Mouse (Mus musculus): ENCODE measurements at regions not wholly inside any gene's neighbourhood (a gene's known extent, or its start where the extent isn't known, plus 50 kb on each side); places are given as distances from the start of the nearest gene placed in this dataset.

DNA sequence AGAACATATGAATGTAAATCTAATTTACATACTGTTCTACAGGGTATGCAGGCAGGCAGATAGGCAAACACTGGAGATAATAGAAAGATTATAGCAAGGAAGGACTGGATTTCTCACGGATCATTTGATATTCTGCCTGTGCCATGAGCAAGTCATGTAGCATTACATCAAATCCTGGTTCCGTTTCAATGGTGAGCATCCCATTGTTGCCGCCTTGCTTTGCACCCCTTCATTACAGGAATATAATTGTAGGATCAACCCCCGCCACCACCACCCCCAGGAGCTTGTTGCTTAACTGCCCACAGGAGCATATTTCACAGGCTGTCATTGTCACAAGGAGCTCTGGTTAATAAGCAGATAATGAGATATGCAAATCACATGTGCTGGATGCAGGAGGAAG, 468.8 kb upstream of the Rgma start:
- no peak for DNase-seq (ENCODE audit: low spot score)

DNA sequence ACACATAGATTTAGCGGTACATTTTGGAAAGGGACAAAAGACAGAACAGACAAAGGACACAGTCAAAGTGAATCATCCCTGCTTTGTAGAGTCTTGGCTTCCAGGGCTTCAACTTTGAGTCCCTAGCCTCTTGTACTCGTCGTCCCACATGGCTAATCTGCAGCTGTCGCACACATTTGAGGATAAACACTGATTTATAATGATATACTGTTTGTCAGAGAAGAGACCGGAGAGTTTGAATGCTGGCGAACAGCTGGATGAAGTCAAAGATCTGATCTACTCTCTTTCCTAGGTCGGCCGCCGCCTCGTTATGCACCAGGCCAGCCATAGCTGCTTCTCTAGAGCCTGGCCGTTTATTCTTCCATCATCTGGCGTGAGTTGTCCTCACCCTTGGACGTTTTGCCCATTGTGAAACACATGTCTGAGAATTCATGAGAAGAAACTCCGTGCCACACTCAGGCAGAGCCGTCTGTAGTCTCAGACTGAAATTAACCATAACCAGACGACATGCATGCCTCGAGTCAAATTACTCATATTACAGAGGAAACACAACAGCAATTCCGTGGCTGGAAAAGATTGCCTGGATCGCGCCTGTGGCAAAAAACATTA, 448.4 kb upstream of the Rgma start:
- DNase-seq (ENCODE audit: low spot score), result no peak

DNA sequence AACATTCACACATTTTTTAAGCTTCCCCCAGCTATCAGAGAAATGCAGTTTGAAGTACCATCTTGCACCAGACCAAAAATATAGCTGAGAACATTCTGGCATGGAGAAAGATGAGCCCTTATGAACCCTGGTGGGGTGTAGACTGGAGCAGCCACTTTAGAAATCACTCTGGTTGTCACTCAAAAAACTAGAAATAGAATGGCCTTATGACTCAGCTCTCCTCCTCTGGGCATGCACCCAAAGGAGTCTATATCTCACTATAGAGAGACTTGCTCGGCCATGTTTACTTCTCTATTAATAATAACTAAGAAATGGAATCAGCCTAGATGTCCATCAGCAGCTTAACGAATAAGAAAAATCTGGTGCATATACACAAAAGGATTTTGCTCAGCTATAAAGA, 436.5 kb upstream of the Rgma start:
- DNase-seq (ENCODE audit: low spot score), result no peak

DNA sequence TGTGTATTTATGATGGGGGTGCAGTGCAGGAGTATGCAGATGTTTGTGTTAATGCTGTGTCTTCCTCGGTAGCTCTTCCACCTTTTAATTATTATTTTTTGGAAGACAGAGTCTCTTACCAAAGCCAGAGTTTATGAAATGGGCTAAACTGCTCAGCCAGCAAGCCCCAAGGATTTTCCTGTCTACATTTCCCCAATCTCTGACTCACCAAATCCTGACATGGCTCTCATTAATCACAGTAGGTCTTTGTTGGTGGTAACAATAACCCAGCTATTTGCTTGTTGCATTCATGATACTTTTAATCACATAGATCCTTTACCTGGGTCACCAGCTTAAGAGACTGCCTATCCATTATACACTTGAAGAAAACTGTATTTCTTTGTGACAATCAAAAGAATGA, 427.8 kb upstream of the Rgma start:
- DNase-seq (ENCODE audit: low spot score), result no peak

DNA sequence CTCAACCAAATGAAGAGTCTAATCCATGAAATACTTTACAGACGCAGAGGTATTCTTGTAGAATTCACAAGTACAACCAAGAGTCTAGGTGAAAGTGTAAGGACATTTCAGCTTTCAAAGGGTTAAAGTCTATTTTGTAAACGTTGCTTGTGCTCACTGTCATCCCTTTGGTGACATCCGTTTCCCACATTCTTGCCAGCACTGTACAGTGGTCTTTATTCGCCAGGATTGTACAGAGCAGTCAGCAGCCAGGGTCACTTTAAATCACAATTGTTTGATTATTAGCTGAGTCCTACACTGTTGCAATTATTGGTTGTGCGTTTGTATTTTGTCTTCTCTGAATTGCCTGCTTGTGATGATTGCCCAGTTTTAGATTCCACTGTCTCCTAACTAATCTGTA, 427.3 kb upstream of the Rgma start:
- no peak for DNase-seq (ENCODE audit: low spot score)

DNA sequence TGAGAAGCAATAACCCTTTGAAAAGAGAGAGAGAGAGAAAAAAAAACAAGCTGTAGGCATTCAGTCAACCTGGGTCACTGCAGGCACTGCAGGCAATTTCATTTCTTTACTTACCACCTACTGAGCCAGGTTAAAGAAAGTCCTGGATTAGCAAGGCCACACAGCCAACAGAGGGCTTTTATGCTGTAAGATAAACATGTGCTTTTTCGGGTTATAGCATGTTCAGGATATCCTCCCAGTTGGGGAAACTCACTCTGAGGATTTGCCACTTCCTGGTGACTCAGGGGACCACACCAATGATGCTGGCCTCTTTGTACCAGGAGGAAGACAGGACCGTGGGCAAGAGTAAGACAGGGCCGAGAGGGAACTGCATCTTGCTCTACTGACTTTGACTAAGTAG, 426.6 kb upstream of the Rgma start:
- DNase-seq (ENCODE audit: low spot score), result no peak

DNA sequence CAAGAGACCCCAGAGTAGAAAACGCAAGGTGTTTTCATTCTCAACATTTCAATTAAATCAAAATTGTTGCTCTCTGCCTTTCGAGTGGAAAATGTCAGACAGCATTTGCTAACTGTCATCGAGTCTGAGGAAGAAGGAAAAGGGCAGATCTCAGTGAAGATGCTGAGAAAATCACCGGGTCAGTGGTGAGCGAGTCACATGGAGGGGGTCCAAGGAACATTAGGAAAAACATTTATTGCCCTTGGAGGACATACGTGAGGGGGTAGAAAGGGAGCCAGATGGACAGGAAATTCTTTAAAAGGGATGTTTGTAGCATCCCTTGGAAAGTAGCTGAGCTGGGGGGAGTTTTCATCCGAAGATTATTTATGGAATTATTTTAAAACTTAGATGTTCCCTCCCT, 425.4 kb upstream of the Rgma start:
- DNase-seq (ENCODE audit: low spot score), result no peak

DNA sequence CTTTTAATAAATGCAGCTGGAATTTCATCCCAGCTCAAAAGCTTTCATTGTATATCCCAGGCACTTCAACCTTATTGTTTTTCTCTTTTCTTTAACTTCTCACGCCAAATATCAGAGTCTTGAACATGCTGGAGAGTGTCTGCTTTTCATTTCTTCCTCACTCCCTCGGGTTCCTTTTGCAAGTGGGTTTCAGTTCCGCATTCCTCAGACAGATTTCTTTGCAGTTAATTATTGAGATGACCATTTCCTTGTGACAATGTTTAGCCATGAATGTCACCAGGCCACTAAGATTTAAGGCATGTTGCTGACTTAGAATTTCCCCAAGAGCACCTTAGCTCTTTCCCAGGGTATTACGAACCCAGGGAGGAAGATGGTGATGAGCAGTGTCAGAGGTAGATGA, 417.6 kb upstream of the Rgma start:
- no peak for DNase-seq (ENCODE audit: low spot score)

DNA sequence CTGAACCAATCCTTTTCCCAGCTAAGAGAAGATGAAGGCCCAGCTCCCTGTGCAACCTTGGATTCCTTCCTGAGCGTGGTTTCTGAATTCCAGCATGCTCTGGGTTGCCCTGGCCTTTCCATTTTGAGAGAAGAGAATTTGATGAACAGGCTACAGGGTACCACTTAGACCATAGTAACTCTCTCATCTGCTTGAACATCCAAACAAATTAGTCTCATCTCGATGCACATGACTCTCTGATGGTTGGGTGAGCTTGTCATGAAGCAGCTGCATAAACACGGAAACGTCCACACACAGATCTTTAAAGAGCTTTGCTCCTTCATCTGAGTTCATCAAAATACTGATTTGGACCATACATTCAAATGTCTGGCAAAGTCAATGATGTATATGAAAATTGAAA, 414.0 kb upstream of the Rgma start:
- no peak for DNase-seq (ENCODE audit: low spot score)

DNA sequence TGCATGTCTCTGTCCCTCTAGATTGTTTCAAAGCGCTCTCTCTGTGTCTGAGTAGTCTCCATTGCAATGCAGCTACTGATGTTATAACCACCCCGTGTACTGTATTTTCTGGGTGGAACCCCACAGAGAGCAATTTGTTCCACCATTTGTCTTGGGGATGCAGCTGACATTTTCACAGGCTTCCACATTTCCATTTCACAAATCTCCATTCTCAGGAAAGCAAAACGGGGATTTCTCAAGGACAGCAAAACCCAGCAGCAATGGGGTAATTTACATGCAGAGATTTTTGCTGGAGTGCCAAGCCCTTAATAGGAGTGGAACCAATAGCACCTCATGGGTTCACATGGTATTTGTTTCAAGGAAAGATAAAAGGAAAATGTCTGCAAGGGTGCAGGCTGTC, 412.5 kb upstream of the Rgma start:
- DNase-seq (ENCODE audit: low spot score), result no peak

DNA sequence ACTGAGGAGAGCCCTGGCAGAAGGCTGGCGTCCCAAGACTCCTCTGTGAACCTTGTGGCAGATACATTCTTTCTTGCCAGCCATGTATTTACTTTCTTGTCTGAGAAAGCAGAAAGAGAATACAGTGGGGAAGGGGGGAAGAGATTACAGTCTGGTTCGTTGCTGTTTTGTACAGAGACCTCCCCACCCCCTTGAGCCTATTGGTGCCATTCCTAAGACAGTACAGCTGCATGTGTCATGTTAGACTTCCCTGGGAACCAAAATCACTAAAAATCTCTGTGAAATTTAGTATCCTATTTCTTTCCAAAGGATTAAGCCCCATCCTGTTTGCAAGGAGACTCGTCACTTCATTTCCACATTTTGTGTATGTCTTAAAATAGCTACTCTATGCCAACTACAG, 411.4 kb upstream of the Rgma start:
- DNase-seq (ENCODE audit: low spot score), result no peak

DNA sequence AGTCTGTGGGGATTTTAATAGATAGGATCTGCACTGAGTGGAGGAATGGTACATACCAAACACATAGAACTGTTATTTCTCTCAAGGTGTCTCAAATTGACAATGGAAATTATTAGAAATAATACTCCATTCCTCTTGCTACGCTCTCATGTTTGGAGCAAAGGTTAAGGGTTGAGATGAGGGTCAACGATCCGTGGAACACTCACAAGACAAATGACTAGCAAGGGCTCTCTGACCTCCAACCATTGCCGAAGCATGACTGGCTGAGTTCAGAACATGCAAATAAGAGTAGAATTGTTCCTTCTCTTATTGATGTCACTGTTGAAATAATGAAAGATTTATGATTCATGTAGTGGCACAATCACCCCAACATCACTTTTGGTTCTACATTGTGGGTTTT, 407.1 kb upstream of the Rgma start:
- DNase-seq (ENCODE audit: low spot score), result no peak

DNA sequence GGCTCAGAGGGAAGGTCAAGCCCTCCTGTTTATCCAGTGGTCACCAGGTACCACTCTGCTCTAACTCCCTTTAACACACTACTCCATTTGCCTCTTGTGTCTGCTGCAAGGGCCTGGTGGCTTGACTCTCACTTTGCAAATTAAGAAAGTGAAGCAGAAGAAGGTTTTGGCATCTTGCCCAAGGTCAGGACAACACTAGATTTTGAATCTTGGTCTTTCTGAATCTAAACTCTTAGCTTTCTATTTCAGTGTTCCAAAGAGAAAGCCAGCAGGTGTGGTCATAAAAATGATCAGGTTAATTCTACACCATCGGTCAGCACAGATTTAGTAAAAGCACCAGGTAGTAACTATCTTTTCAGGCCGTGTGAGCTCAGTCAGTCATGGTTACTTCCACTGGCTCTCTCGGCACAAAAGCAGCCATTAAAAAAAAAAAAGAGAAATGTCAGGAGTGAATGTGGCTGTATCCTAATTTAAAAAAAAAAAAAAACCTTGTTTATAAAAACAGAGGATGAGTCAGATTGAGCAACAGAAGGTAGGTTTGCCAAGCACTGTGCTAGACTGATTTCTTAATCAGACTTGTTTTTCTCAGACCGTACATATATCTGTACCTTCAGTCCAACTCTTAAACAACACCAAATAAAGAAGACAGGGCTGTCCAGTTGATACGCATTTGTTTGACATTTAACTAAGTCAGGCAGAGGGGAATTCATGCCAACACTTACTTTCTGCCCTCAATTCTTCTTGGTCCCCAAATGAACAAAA, 403.6 kb upstream of the Rgma start:
- DNase-seq (ENCODE audit: low spot score), result no peak

DNA sequence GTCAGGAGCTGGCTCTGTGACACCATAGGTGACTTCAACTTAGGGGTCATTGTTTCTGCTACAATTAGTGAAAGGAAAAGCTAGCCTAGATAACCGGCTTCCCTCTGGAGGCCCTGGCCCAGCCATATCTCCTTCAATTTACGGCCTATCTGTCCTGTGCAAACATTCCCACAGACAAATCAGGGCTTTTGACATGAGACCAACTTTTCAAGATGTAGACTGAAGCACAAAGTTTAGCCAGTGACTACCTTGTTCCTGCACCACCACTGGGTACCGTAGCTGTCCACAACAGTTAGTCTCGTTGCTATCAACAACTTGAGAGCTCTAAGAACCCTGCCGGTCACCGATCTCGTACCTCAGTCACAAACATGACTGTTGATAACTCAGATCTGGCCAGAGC, 402.9 kb upstream of the Rgma start:
- DNase-seq (ENCODE audit: low spot score), result no peak

DNA sequence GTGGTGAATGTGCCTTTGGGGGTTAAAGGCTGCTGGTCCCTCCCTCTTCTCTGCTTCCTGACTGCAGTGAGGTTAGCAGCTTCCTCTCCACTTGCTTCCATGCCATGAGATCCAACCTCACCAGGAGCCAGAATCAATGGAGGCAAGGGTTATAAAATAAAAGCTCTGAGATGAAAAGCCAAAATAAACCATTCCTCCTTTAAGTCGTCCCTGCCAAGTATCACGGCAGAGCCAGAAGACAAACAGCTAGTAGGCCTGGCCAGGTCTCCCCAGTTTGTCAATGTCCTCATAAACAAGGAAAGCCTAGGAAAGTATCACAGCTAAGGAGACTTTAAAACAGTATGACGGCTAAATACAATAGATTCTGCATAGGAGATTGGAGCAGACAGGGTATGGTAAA, 401.5 kb upstream of the Rgma start:
- no peak for DNase-seq (ENCODE audit: low spot score)

DNA sequence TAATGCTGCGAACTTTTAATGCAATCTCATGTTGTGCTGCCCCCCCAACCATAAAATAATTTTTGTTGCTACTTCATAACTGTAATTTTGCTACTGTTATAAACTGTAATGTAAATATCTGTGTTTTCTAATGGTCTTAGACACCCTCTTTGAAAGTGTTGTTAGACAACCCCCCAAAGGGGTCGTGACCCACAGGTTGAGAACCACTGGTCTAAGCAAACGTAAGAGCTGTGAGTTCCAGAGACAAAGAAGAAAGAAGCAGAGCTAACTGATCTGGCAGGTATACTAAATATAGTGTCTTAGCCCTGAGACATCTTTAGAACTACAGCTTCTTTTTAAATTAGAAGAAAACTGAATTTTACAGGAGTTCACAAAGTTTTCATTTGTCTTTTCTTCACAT, 400.9 kb upstream of the Rgma start:
- DNase-seq (ENCODE audit: low spot score), result no peak

DNA sequence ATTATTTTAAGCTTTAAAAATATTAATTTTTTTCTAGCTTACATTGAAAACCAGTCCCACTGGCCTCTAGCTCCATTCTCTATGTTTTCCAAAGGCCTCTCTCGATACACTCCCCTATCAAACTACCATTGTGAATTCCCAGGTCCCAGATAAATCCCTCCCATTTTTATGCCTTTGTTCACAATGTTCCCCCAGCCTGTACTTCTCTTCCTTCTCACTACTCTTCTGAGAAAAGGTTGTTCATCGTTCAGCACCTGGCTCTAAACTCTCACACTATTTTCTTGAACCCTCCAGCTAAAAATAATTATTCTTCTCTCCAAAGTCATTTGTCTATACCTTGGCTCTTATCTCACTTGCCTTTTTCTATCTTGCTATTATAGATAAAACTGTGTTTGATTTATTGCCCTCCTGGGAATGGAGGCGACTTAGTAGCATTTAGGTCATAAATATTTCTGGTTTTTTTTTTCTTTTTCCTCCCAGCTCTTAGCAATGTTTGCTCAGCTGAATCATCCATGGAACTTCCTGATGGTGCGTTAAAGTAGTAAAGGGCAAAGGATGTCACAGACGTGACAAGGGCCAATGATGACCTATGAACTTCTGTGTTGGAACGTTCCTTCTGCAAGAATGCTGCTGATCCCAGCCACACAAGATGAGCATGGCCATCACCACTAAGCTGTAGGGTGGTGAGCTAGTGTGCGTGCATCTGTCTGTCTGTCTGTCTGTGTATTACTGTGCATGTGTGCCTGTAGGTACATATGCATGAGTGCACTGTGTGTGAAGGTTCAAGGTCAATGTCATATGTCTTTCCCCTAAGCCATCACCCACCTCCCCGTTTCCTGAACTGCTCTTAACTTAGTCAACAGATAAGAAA, 384.5 kb upstream of the Rgma start:
- no peak for DNase-seq (ENCODE audit: low spot score)

DNA sequence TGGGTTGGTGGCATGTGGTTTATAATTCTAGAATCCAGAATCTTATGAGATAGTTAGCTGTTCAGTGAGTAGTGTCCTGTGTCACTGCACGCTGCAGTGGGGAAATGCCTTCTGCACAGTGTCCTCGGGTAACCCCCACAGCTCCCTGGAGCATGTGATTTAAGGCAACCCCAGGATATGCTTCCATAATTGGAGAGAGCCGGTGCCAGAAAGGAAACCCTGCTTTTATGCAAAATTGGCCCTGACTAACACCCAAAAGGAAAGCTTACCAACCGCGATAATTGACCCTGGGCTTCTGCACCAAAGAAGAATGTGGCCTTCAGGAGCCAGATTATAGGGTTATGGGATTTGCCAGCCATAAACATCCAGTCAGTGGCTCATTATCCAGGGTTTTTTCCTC, 376.9 kb upstream of the Rgma start:
- no peak for DNase-seq (ENCODE audit: low spot score)

DNA sequence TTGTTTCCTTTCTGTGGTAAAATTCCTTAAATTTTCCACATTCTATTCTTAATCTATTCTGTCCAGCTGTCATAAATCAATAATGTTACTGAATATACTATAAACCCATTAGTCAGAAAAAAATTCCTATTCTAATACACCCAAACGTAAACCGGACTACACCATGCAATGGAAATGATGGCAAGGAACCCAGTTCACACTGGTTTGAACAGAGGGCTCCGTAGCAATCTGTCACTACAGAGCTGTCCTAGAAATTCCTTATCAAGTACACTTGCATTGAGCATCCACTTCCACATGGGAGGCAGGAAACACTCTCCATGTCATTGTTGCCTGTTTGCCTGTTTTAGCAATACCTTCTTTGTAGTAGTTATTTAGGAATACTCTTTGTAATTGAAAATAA, 356.2 kb upstream of the Rgma start:
- DNase-seq (ENCODE audit: low spot score), result no peak

DNA sequence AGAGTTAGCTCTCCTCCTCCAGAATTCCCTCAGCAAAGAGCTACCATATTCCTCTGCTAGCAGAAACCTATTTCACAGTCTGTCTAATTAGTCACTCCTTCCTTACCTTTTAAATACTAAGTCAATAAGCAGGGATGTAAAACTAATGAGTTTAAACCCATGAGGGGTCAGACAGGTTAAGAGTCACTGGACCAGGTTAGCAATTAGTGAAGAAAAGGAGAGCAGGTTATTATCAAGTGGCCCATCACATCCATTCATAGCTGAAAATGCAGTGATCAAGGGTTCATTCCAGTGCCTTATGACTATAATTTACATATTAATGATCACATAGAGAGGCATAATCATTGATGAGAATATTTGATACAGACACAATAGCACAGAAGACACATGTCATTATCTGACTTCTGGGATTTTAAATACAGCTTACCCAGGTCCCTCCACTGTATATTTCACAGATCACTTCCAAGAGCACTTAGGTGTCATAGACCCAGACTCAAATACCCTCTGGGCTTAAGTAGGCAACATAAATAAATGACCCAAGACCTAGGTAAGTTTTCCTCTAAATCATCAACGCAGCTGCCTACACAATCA, 355.4 kb upstream of the Rgma start:
- no peak for DNase-seq (ENCODE audit: low spot score)

DNA sequence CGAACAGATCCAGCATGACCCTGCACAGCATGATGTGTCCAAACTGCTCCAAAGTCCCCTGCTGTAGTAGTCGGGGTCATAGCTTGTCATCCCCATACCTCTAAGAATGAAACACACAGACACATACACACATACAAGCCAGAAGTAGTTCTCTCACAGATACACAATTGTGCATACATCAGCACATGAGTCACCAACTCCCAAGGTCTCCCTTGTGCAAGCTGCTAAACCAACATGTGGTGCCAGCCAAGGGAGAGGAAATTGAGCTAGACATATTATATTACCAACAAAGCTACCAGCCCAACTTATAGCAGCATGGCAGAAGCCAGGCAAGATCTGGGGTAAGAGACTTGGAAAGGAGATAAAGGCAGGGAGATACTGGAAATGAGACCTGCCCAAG, 353.5 kb upstream of the Rgma start:
- no peak for DNase-seq (ENCODE audit: low spot score)

DNA sequence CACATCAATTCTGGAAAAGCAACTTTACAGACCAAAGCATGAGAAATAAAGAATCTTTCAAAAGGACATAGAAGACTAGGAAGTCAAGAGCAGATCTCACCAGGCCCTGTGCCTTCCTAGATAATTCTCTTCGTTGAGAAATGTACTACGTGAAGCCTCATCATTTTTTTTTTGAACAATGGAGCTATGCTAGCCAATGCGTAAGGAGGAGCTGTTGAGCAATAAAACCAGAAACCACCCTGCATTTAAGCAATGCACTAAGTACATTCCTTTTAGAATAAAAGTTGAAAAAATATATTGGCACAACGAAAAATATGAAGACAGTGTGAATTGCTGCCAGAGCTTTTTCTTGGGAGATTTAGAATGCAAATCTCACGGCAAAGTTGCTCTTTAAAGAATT, 349.7 kb upstream of the Rgma start:
- no peak for DNase-seq (ENCODE audit: low spot score)

DNA sequence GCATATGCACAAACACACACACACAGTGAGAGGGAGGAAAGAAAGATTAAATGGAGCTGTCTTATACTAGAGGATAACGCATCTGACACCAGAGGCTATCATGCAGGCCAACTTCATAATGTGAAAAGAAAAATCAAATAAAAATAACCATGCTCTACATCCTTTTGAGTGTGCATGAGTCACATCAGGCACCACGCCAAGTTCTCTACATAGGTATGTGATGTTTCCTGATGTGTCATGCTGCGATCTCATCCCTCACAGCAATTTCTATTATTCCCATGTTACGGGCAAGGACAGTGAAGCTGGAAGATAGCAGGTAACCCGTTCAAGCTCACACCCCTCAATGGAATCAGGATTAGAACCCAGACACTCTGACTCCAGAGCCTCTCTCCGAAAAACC, 346.4 kb upstream of the Rgma start:
- no peak for DNase-seq (ENCODE audit: low spot score)
